Mouse (Mus musculus) brain, embryonic 14.5 days (tissue): Measurements from ENCODE around the gene Tent4b.

Experiments
- CTCF ChIP-seq: fragments of 200-500 bp; IDR thresholded peaks from 2 replicates; pipeline ENCODE4 v1.5.1; 2012; ENCODE audit warnings: inconsistent platforms, mild to moderate bottlenecking, moderate library complexity, borderline replicate concordance; ENCODE audit not compliant: insufficient read depth, insufficient read length; ENCODE audit errors: extremely low read depth
- POLR2A ChIP-seq: fragments of 200-500 bp; IDR thresholded peaks from 2 replicates; pipeline ENCODE4 v1.6.1; 2012; ENCODE audit warnings: mild to moderate bottlenecking, inconsistent platforms, borderline replicate concordance; ENCODE audit not compliant: poor library complexity, insufficient read depth, insufficient read length, severe bottlenecking; ENCODE audit errors: extremely low read depth

- TF ChIP-seq CTCF (no peak), POLR2A (no peak)
Measured at GRCm38 (mm10) chr8:88239277-88239676, 40.3 kb downstream of the Tent4b start.
